Mouse (Mus musculus): ENCODE measurements at regions not wholly inside any gene's neighbourhood (a gene's known extent, or its start where the extent isn't known, plus 50 kb on each side); places are given as distances from the start of the nearest gene placed in this dataset.
A peak's percentile ranks its signal among the peaks of the same experiment; 100 is the strongest.

- DNase-seq (ENCODE audit: low spot score) = no peak
Observed at GRCm38 (mm10) chr2:169133855-169134254, 178.5 kb upstream of the Zfp64 start.

GRCm38 (mm10) chr2:169125476-169125875 is 170.1 kb upstream of the Zfp64 start:
- DNase-seq (ENCODE audit: low spot score) = no peak

DNA sequence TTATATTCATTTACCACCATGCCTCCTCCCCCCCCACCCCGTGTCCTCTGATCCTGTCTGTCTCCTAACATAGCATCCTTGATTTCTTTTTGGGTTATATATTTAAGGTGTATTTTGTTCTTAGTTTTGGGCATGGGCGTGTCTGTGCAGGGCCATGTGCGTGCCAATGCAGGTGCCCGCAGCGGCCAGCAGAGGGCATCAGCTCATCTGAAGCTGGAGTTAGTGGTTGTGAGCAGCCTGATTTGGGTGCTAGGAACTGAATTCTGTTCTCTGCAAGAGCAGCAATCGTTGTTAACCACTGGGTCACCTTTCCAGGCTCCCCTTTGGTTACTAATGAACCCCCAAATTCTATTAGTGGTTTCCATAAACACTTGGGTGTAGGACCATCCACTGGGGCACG is 167.5 kb upstream of the Zfp64 start:
- no peak for DNase-seq (ENCODE audit: low spot score)

DNA sequence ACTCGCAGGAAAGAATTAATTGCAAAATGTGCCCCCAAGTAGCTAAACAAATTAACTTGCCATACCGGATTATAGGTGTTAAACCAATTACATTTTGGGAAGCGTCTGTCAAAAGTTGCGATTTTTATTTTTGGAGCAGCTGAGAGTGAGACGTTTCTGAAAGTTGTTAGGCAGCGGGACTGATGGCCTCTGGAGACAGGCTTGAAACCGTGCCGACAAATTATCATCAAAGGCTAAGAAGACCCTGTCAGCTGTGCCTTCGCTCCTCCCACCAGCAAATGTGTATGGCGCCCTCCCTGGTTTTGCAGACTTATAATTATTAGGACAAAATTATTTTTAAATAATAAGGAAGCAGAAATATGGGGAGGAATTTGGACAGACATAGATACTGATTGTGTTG is 161.5 kb upstream of the Zfp64 start:
- no peak for DNase-seq (ENCODE audit: low spot score)

- DNase-seq (ENCODE audit: low spot score) = no peak
Observed at GRCm38 (mm10) chr2:169109044-169109443, 153.7 kb upstream of the Zfp64 start.

- no peak for DNase-seq (ENCODE audit: low spot score)
Observed at GRCm38 (mm10) chr2:169108037-169108436, 152.7 kb upstream of the Zfp64 start.

GRCm38 (mm10) chr2:169101506-169102261 is 146.3 kb upstream of the Zfp64 start:
- no peak for DNase-seq (ENCODE audit: low spot score)

DNA sequence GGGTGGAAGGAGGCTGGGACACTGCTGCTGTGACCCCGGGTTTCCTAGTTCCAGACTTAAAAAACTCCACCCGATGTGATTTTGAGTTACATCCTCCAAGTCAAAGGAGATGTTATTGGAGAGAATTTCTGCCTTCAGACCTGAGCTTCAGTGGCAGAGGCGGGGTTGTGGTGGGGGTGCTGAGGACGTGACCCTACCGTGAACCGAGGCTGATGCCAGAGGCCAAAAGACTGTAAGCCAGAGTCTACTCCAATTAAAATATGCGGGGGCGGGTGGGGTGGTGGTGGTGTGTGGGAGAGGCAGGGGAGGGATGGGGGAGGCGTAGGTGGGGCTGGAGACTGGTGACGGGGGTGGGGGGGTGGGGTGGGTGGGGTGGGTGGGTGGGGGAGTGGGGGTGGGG is 145.1 kb upstream of the Zfp64 start:
- no peak for DNase-seq (ENCODE audit: low spot score)

DNA sequence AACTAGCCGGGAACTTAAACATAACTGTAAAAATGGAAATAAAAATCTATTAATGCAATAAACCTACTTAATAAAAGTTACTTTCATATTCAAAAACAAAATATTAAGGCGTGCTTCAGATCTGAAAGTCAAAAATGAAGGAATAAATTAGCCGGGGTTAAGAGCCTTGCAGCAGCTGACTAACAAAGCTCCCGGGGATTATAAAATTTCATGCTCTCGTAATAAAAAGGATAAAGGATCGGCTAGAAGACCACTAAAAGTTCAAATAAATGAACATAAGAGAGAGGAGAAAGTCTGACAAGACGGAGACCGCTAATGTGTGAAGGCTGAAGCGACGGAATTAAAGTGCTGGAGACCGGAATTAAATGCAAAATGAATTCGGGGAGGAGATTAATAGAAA is 144.3 kb upstream of the Zfp64 start:
- DNase-seq (ENCODE audit: low spot score) = no peak

GRCm38 (mm10) chr2:169098591-169098990 is 143.2 kb upstream of the Zfp64 start:
- no peak for DNase-seq (ENCODE audit: low spot score)

GRCm38 (mm10) chr2:169094011-169094754 is 138.8 kb upstream of the Zfp64 start:
- DNase-seq (ENCODE audit: low spot score) = no peak

DNA sequence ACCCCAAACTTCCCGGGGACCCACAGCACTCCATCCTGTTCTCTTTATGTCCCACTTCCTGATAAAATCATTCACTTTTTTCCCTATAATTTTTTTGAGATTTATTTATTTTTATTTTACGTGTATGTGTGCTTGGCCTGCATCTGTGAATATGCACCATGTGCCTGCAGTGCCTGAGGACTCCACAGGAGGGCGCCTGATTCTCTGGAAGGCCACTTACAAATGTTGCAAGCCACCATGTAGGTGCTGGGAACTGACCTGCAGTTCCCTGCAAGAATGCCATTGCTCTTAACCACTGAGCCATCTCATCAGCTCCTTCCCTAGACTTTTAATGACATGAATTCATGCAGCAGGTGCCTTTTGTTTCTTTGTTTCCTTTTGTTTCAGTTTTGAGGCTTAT is 134.9 kb upstream of the Zfp64 start:
- DNase-seq (ENCODE audit: low spot score) = no peak

- DNase-seq (ENCODE audit: low spot score) = no peak
Observed at GRCm38 (mm10) chr2:169088870-169089484, 133.6 kb upstream of the Zfp64 start.

GRCm38 (mm10) chr2:169088301-169088700 is 132.9 kb upstream of the Zfp64 start:
- DNase-seq (ENCODE audit: low spot score) = no peak

DNA sequence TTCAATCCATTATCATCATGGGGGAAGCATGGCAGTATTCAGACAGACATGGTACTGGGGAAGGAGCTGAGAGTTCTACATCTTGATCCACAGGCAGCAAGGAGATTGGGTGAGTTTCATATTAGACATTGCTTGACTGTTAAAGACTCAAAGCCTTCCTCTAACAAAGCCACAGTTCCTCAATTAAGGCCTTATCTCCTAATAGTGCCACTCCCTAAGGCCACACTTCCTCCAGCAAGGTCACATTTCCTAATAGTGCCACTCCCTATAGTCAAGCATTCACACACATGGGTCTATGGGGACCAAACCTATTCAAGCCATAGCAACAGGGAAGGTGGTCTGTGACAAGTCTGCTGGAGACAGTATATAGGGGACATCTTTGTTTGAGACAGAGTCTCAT is 115.9 kb upstream of the Zfp64 start:
- no peak for DNase-seq (ENCODE audit: low spot score)

GRCm38 (mm10) chr2:169065166-169065698 is 109.8 kb upstream of the Zfp64 start:
- no peak for DNase-seq (ENCODE audit: low spot score)

GRCm38 (mm10) chr2:169061520-169061919 is 106.1 kb upstream of the Zfp64 start:
- peak; percentile 19 for DNase-seq (ENCODE audit: low spot score)

DNA sequence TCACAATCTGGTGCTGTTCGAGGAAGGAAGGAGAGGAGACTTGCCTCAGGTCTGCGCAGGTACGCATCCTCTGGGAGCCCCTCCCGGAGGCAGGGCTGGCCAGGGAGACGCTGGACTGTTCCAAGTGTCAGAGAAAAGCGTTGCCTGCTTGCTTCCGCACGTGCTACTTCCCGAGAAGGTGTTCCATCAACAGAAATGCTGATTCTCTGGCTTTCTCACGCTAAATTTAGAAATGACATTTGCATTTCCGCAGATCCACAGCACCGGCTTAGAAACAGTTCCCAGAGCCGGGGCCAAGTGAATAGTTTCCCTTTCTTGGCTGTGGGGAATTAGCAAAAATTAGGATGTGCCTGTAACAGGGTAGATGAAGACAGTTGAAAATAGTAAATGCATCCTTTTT is 105.1 kb upstream of the Zfp64 start:
- DNase-seq (ENCODE audit: low spot score) = no peak

- DNase-seq (ENCODE audit: low spot score) = no peak
Observed at GRCm38 (mm10) chr2:169057831-169058230, 102.4 kb upstream of the Zfp64 start.

DNA sequence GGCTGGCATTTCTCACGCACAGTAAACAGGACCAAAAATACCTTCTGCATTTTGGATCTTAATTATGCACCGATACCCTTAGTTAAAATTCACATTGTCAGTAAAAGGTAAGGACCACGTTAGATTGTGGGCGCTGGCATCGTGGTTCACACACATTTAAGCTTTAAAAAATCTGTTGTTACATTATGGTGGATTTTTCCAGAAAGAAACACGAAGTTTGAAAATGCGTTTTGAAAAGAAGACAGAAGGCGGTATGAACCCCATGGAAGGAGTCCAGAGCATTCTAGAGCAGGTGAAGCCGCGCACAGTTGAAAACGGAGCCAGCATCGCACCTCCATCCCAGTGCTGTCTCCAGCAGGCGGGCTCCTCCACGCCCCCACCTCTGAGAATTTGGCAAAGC is 94.6 kb upstream of the Zfp64 start:
- DNase-seq (ENCODE audit: low spot score) = no peak

DNA sequence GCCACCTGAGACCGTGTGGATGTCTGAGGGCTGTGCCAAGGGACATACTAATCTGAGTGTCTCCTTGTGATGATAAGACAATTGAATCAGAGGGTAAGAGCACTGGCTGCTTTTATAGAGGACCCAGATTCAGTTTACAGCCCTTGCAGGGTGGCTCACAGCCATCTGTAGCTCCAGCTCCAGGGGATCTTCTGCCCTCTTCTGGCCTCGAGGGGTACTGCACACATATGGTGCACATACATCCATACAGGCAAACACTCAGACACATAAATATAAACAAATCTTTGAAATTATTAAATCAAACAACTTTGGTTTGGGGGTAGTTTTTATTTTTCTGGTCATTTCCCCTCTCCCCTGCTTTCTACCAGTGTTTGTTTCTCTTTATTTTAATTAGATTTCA is 86.4 kb upstream of the Zfp64 start:
- DNase-seq (ENCODE audit: low spot score) = no peak

DNA sequence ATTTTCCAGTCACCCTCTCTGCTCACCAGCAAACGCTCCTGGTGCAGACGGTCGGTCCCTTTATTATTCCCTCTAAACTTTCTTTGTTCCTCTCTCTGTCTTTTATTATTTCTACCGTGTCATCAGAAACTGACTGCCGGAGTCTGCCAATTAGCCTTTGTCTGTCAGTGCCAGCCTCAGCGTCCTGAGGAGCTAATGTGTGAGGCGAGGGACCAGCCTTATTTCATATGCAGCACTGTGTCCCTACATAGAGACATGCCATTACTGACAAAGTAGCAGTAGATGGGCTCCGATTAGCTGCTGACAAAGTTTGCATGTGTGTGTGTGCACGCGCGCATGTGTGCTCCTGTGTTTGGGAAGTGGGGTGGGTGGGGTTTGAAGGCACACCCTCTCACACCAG is 82.6 kb upstream of the Zfp64 start:
- DNase-seq (ENCODE audit: low spot score) = no peak

DNA sequence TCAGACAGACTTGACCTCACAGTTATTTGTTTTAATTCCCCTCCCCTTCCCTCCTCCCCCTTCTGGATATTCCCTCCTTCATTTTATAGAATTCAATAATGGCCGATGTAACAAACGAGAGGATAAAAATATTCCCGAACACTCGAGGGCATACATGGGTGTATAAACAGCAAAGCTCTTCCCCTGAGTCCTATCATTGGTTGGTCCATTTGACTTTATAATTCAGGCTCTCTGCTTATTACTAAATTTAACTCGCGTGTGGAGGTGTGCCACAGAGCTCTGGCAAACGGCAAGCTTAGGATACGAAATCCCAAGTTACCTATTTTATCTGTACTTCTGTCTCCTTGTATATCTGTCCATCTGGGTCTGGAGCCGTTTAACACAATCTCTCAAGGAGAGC is 82.1 kb upstream of the Zfp64 start:
- no peak for DNase-seq (ENCODE audit: low spot score)
